Comparison of ENCODE assay signal across 8 mouse cellular contexts in the genomic region with DNA sequence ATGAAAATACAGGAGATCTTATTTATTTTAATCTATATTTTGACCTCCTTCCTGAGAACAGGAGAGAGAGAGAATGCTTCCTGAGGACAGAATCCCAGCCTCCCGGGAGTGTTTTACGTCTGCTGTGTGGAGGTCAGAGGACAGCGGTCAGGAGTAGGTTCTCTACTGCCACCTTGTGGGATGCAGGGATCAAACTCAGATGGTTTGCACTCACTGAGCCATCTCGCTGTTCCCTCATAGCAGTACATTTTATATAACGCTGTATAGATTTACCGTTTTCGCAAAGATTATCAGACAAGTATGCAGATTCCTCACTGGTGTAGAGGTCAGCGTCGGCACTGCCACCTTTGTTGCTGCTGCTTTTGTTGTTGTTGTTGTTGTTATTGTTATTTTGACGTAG. TPM values are rescaled to one million over a fixed set of nuclear protein-coding genes. Genes with fewer than 3 reads are reported as not detected.
A peak's percentile ranks its signal among the peaks of the same experiment; 100 is the strongest.
DNase-seq lines count a peak whose midpoint lies in the region; ATAC-seq lines count a peak whose summit lies in the region.

No protein-coding gene starts in this region.

- no peak overlapping the region for H3K9ac ChIP-seq in liver, embryonic 12.5 days

- no peak overlapping the region for H3K27ac ChIP-seq in liver, embryonic 12.5 days

- H3K36me3 ChIP-seq in liver, embryonic 12.5 days: peaks cover 50% of the 10 kb centered on the region

- no peaks in the 10 kb centered on the region for H3K9me3 ChIP-seq in liver, embryonic 12.5 days (replicated peaks)

- no peaks in the 10 kb centered on the region for H3K27me3 ChIP-seq in liver, embryonic 12.5 days (replicated peaks)

- 0 out of 2 replicates have a peak, but pooled peaks have one; percentile 50 for ATAC-seq in liver, embryonic 12.5 days
- peak; percentile 87 for ATAC-seq in monocyte, adult 5-6 weeks (replicated peaks; ENCODE audit: insufficient number of reproducible peaks, low FRiP score, low TSS enrichment, poor library complexity, severe bottlenecking)

- peaks cover 19% of the 10 kb centered on the region for H3K4me1 ChIP-seq in liver, embryonic 12.5 days

- no peak overlapping the region for H3K4me2 ChIP-seq in liver, embryonic 12.5 days

- WGBS in liver, embryonic 12.5 days (ENCODE audit: insufficient replicate concordance): 66% methylated on average over 10 of the region's 10 CpGs

- H3K4me3 ChIP-seq in liver, embryonic 12.5 days: no peak overlapping the region

- peak; percentile 37 to 43 for DNase-seq in CD8-positive naive resting alpha-beta T cell, adult 2 months (ENCODE audit: low read depth in 2 of 2, low spot score in 2 of 2)
- DNase-seq in adrenal gland, adult (ENCODE audit: inconsistent age in 2 of 2, low spot score in 1 of 2): peak; percentile 69 to 91
- peak; percentile 74 for DNase-seq in embryo, embryonic 11 days
- DNase-seq in heart, adult 9 months (ENCODE audit: low spot score in 2 of 2): peak; percentile 44 to 71
- DNase-seq in kidney, adult 18-20 months: peak; percentile 64
- peak; percentile 34 for DNase-seq in testis, postnatal 14 days (ENCODE audit: low spot score)

RNA-seq across cellular contexts. Expression of gene Dyrk1a, which starts 48.7 kb away (rescaled TPM):
- polyA plus RNA-seq in liver, embryonic 12.5 days (2016; fragmentation: Nextera tagmentation; extraction: Ambion mirVana): 4.8 and 4.9 TPM in 2 replicates
- 87.6 to 107 TPM (median 95.1 TPM) in 3 replicates for total RNA-seq in monocyte, adult 5-6 weeks (2017)
